Mouse (Mus musculus) lung, postnatal 10 days (tissue): Measurements from ENCODE around the gene Ly6g5b.
A peak's percentile ranks its signal among the peaks of the same experiment; 100 is the strongest.

Experiments
- DNase-seq: peaks from one replicate; pipeline ENCODE4 v3.0.0; 2021

Ly6g5b gene

GRCm38 (mm10) chr17:35104079-35104478 is 11.1 kb downstream of the Ly6g5b start:
- DNase-seq = no peak

GRCm38 (mm10) chr17:35103221-35103690 is 12.0 kb downstream of the Ly6g5b start:
- DNase-seq = no peak

- no peak for DNase-seq
Measured at GRCm38 (mm10) chr17:35102299-35102698, 12.9 kb downstream of the Ly6g5b start.

GRCm38 (mm10) chr17:35101161-35101560 is 14.1 kb downstream of the Ly6g5b start:
- DNase-seq = no peak

- no peak for DNase-seq
Measured at GRCm38 (mm10) chr17:35100196-35100765, 14.9 kb downstream of the Ly6g5b start.

GRCm38 (mm10) chr17:35097164-35097655 is 18.0 kb downstream of the Ly6g5b start:
- peak; percentile 57 for DNase-seq

GRCm38 (mm10) chr17:35096597-35096996 is 18.6 kb downstream of the Ly6g5b start:
- DNase-seq = no peak

GRCm38 (mm10) chr17:35094475-35095365 is 20.5 kb downstream of the Ly6g5b start:
- no peak for DNase-seq

GRCm38 (mm10) chr17:35092403-35093198 is 22.6 kb downstream of the Ly6g5b start:
- peak; percentile 62 for DNase-seq

GRCm38 (mm10) chr17:35090166-35090932 is 24.9 kb downstream of the Ly6g5b start:
- DNase-seq = no peak

GRCm38 (mm10) chr17:35088825-35089644 is 26.2 kb downstream of the Ly6g5b start, which contains the start of gene Abhd16a:
Gene Abhd16a (plus strand): TSS chr17:35089263.
- DNase-seq = peak; percentile 96

- no peak for DNase-seq
Measured at GRCm38 (mm10) chr17:35088151-35088550, 27.1 kb downstream of the Ly6g5b start.

- DNase-seq = no peak
Measured at GRCm38 (mm10) chr17:35085208-35085865, 29.9 kb downstream of the Ly6g5b start, which contains the start of gene Ly6g6f. Gene Ly6g6f (minus strand): TSS chr17:35085610.

- no peak for DNase-seq
Measured at GRCm38 (mm10) chr17:35083929-35084497, 31.2 kb downstream of the Ly6g5b start.

- DNase-seq = no peak
Measured at GRCm38 (mm10) chr17:35082841-35083576, 32.2 kb downstream of the Ly6g5b start.

GRCm38 (mm10) chr17:35080710-35081109 is 34.5 kb downstream of the Ly6g5b start:
- DNase-seq = no peak

GRCm38 (mm10) chr17:35080248-35080647 is 35.0 kb downstream of the Ly6g5b start:
- DNase-seq = no peak

GRCm38 (mm10) chr17:35079778-35080177 is 35.5 kb downstream of the Ly6g5b start:
- DNase-seq = no peak

GRCm38 (mm10) chr17:35077786-35078233 is 37.4 kb downstream of the Ly6g5b start, which contains the start of gene Ly6g6d:
Gene Ly6g6d (minus strand): TSS chr17:35078065.
- peak; percentile 82 for DNase-seq
